Mouse (Mus musculus) lung, postnatal 0 days (tissue): ENCODE measurements at regions not wholly inside any gene's neighbourhood (a gene's known extent, or its start where the extent isn't known, plus 50 kb on each side); places are given as distances from the start of the nearest gene placed in this dataset.

ENCODE experiments used
- CTCF ChIP-seq: IDR thresholded peaks from 2 replicates; pipeline ENCODE4 v1.5.1; 2016; ENCODE audit warnings: antibody characterized with exemption, mild to moderate bottlenecking
- EP300 ChIP-seq: IDR thresholded peaks from 2 replicates; pipeline ENCODE4 v1.6.1; 2016; ENCODE audit warnings: antibody characterized with exemption, mild to moderate bottlenecking, control low read depth

- TF ChIP-seq CTCF, result no peak
- TF ChIP-seq EP300, result no peak
These were observed 831.6 kb downstream of the Ttll7 start for GRCm38 (mm10) chr3:147683730-147684129.
